Mouse (Mus musculus) stomach, postnatal 0 days (tissue): ENCODE data around the gene Sema3e.

Experiments used
- CTCF ChIP-seq: IDR thresholded peaks from 2 replicates; pipeline ENCODE4 v1.5.1; 2016; ENCODE audit warnings: antibody characterized with exemption, low read depth, mild to moderate bottlenecking, moderate library complexity
- EP300 ChIP-seq: optimal IDR thresholded peaks from 2 replicates; pipeline ENCODE3; 2016; ENCODE audit warnings: antibody characterized with exemption

DNA sequence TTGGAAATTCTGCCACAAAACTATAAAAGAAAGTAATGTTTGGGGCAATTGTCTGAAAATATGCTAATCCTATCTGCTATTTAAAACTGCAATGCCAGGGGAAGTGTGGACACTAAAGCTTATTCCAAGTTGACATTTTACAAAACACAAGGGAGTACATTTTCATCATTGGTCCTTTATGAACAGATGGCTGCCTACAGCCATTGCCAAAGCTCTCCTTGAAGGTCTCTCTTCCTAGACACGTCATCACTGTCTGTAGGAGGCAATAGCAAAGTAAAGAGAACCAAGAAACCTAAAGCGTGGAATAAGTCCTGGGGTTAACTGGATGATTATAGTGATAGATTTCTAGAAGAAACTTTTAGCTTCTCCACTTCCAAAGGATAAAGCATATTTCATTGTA is 242.3 kb downstream of the Sema3e start:
- TF ChIP-seq CTCF (no peak), EP300 (no peak)
